Mouse (Mus musculus) lung, adult 2 months (tissue): ENCODE measurements around the gene Igdcc4.

Experiments
- CTCF ChIP-seq: fragments of 200-500 bp; IDR thresholded peaks from 2 replicates; pipeline ENCODE4 v1.5.1; 2011; ENCODE audit warnings: mild to moderate bottlenecking, low read length, control low read depth; ENCODE audit not compliant: insufficient read depth
- POLR2A ChIP-seq: fragments of 200-500 bp; IDR thresholded peaks from 2 replicates; pipeline ENCODE4 v1.6.1; 2011; ENCODE audit warnings: low read depth, mild to moderate bottlenecking, control low read depth, low read length, borderline replicate concordance; ENCODE audit errors: extremely low read depth

DNA sequence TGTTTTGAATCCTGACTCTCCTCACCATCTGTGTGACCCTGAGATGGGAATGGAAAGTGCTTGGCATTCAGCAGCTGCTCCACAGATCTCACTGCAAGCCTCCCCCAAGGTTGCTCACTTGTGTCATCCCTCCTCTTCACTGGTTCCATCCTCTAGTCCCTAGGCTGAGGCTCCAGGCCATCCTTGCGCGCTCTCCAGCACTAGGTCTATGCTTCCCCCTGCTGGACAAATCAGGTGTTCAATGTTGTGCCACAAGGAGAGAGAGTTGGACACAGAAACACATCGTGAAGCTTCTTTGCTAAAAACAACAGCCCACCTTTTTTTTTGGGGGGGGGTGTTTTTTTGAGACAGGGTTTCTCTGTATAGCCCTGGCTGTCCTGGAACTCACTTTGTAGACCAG lies 19.6 kb downstream of the Igdcc4 start:
- no peak for TF ChIP-seq POLR2A
- TF ChIP-seq CTCF: peak; percentile 74
